Mouse (Mus musculus) ES-E14 (cell line): ENCODE data around the gene Rps6.

Experiments
- HCFC1 ChIP-seq: IDR thresholded peaks from 2 replicates; pipeline ENCODE4 v1.6.1; 2012; ENCODE audit warnings: low read length, inconsistent platforms, borderline replicate concordance; ENCODE audit not compliant: insufficient read depth
- ZC3H11A ChIP-seq: IDR thresholded peaks from 2 replicates; pipeline ENCODE4 v1.6.1; 2012; ENCODE audit warnings: low read depth, mild to moderate bottlenecking, inconsistent platforms, low read length, borderline replicate concordance

GRCm38 (mm10) chr4:86845384-86845783, 11.8 kb downstream of the Rps6 start:
- TF ChIP-seq HCFC1 (no peak), ZC3H11A (no peak)
